Mouse (Mus musculus) left cerebral cortex, postnatal 36 days (tissue): Measurements from ENCODE around the gene Gm20532. TPM values are rescaled to one million over a fixed set of nuclear protein-coding genes. Genes with fewer than 3 reads are reported as not detected.

Experiments used
- DNase-seq, 2 experiments: peaks; one replicate each; pipeline ENCODE4 v3.0.0; 2021 to 2022; ENCODE audit warnings: low spot score in 2 of 2, mixed read lengths in 1 of 2
- intact Hi-C: fragments of 180-260 bp; cut with DNase I; formaldehyde crosslinking; loops from one replicate; pipeline ENCODE4 v1.15.1; 2025
- total RNA-seq, 2 experiments: library from RNA; stranded (reverse); gene quantifications; 2 replicates each; pipeline ENCODE4 v1.2.3; 2021

Gene Gm20532
- not detected for total RNA-seq

DNA sequence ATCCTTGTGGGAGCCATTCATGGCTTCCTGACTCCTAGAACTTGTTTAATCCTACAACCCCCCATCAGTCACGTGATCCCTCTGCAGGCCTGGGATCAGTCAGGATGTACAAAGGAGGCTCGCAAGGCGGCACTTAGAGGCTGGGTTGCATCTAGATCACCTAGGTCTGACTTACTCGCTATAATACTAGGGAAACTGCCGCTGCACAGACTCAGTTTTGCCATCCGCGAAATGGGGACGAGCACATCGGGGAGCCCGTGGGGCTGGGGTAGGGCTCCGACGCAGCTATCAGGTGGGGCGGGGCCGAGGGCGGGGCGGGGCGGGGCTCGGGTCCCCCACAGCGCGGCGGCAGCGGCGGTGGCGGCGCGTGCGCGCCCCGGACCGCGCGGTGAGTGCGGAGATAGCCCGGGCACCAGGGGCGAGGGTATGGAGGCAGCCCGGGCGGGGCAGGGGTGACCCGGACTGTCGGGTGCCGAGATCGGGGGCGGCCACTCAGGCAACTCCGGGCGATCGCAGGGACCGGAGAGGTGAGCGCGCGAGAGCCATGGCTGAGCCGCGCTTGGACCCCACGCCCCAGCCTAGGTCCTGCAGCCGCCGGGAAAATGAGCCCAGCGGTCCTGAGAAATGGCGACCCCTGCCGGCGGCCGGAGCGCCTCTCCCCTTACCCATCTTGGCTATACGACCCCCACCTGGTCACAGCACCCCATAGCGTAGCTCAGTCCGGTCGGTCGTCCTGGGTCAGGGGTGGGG lies at the start of gene Gm20532:
Gm20532 (plus strand) TSS at position 346 of the 750 bp plus-strand sequence.
- DNase-seq, result peak; percentile 71 to 73
- intact Hi-C loops, result no loop called here

DNA sequence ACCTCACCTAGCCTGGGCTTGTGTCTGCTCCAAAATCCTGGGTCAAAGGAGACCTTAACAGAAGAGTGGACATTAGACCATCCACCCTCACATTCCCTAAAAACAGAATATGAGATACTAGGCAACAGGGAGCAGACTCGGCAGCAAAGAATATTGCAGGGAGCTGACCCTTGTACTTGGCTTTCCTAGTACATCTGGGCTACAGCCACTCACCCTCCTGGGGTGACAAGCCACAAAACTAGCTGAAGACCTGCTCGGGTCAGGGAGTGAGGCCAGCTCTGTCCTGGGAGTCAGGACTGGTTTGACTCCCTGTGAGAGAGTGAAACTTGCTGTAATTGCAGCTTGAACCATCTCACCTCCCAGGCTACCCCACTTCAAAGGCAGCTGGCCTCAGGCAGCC lies 46.9 kb upstream of the Gm20532 start:
- intact Hi-C loops, result no loop called here
- no peak for DNase-seq

GRCm38 (mm10) chr2:26540721-26541120 lies 45.7 kb upstream of the Gm20532 start:
- intact Hi-C loops, result no loop called here
- no peak for DNase-seq

- DNase-seq, result no peak
- intact Hi-C loops, result no loop called here
Observed at GRCm38 (mm10) chr2:26541258-26541910, 45.1 kb upstream of the Gm20532 start.

DNA sequence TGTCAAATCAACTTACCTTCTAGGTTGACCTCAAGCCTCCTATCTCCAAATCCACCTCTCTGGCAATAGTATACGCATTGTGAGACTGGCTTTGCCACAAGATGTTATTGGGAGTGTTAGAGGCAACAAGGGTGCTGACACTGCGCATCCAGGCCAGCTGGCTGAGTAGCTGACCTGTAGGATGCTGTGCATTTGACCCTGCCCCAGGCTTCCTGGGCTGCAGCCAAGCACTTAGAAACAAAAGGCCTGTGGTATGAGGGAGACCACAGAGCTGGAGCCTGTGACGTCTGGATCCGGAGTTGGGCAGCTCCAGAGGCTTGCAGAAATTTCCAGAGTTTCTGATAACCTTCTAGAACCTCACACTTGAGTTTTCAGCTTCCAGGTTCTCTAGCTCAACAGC lies 43.3 kb upstream of the Gm20532 start:
- no peak for DNase-seq
- intact Hi-C loops, result no loop called here

DNA sequence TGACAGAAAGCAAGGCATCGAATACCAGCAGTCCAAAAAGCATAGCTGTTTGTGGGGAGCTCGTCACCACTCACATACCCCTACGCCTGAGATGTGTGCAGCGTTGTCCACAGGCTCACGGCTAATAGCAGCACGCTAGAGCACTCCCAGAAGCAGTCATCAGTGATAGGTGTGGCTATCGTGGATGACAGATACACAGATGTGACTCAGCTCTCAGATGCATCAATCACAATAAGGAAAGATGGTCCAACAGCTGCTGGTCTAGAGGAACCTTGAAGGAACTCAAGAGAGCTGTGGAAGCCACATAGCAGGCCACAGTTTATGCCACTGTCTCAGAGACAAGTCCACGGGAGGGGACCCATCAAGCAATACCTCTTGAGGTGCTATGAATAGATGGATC lies 42.7 kb upstream of the Gm20532 start:
- intact Hi-C loops, result no loop called here

GRCm38 (mm10) chr2:26544265-26544664 lies 42.2 kb upstream of the Gm20532 start:
- intact Hi-C loops, result no loop called here
- no peak for DNase-seq

More for the DNA sequence above, 42.7 kb upstream of the Gm20532 start:
- no peak for DNase-seq

DNA sequence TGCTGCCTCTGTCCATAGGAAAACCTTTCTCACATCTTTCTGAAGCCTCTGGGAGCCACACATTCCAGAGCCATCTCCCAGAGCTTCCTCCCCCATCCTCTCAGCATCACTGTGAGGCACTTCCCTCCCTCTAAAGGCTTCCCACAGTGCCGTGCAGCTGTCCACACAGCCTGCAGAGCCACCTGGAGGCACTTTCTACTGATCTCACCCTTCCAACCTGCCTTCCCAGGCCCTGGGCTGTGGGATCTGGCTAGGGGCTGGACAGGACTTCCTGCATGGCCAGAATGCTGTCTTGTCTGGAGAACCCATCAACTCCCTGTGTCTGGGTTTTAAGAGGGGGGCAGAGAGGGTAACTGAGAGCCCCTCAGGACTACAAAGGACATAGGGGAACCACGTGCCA lies 39.0 kb upstream of the Gm20532 start:
- DNase-seq, result peak in 1 of 2 experiments; percentile 32
- intact Hi-C loops, result no loop called here

GRCm38 (mm10) chr2:26549801-26550200 lies 36.6 kb upstream of the Gm20532 start:
- intact Hi-C loops, result no loop called here
- no peak for DNase-seq

DNA sequence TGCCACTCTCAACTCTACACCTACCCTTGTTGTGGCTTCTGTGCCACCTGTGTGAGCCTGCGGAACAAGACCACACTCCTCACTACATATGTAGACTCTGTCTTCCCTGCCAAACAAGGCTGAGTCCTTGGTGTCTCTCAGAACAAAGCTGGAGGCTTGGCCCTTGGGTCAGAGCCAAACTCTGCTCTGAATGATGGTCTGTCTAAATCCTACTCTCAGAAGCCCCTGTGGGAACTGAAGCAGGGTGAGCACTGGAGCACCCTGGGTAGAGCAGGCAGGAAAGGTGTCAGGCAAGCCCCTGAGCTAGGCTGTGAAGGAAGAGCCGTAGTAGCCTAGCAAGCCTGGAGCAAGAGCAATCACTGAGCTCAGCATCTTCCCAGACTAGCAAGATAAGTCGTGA lies 36.2 kb upstream of the Gm20532 start:
- intact Hi-C loops, result no loop called here
- no peak for DNase-seq

- no peak for DNase-seq
- intact Hi-C loops, result no loop called here
Observed at GRCm38 (mm10) chr2:26550777-26551176, 35.7 kb upstream of the Gm20532 start.

- intact Hi-C loops, result no loop called here
Observed at GRCm38 (mm10) chr2:26551446-26551845, 35.0 kb upstream of the Gm20532 start.

GRCm38 (mm10) chr2:26552066-26552465 lies 34.4 kb upstream of the Gm20532 start:
- no peak for DNase-seq
- intact Hi-C loops, result no loop called here

More at GRCm38 (mm10) chr2:26551446-26551845, 35.0 kb upstream of the Gm20532 start:
- no peak for DNase-seq

DNA sequence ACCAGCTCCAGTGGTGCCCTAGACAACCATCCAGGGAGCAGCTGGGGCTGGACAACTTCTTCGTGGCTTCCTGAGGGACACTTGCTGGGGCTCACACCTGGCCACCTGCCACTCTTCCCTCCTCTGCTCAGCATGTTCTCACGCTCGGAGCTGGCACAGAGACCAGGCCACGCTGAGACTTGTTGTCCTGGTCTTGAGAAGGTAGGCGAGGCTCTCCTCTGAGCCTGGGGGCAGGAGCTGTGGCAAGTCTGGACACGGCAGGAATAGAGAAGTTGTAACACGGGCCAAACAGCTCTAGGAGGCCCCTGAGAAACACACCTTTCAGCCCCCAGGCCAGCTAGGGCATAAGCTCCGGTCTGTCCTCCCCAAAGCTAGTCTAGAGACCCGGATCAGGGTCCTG lies 32.5 kb upstream of the Gm20532 start:
- intact Hi-C loops, result no loop called here
- DNase-seq, result no peak

DNA sequence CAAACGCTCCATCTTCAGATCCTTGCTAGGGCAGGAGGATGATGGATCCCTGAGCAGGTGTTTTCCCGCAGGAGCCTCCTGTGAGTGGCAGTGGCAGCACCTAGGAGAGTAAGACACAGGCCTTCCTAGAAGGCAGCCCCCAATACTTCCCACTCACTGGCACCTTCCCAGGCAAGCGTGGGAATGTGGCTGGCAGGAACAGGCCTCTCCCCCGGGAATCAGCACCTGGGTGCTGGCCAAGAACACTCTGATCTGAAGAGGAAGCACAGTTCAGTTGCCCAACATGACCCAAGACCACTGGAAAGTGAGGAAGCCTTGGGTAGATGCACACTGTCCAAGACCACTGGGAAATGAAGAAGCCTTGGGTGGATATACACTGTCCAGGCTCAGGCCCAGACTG lies 31.4 kb upstream of the Gm20532 start:
- peak; percentile 63 to 72 for DNase-seq
- intact Hi-C loops, result no loop called here

DNA sequence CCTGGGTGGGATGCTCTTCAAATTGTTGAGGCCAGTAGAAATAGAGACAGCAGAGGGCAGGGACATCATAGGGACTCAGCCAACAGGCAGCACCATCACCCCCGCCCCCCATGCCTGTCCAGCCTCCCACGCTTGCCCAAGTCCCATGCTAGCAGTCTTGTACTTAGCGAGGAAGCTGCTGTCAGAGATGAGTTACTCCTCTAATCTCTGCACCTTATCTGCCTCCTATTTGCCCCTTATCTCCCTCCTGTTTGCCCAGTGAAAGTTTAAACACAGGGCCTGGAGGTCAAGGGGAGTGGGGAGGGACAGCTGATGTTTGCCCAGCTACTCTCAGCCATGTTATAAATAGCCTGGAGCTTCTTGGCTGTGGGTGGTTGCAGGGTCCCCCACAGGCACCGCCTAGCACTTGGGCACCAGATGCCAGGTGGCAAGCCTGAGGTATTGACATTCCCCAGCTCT lies 29.9 kb upstream of the Gm20532 start:
- intact Hi-C loops, result no loop called here
- no peak for DNase-seq

DNA sequence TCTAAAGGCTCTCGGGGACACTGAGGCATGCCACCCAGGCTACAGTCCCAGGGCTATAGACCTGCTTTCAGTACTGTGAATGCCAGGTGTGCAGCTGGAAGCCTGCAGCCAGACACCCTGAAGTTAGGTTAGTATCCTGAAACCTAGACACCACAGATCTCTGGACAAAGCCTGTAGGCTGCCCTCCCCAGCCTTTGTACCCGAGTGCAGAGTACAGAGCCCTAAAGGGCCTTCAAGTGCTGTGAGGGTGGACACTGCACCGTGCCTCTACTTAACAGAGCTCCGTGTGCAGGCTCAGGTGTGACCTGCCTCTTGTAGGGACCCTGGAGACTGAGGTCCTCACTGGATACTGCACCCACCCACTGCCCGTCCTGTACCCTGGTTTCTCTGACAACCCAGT lies 25.9 kb upstream of the Gm20532 start:
- intact Hi-C loops, result loop anchor here (10.0 kb wide), 1 partner anchor 236 kb away; no protein-coding TSS in a partner anchor
- DNase-seq, result no peak

DNA sequence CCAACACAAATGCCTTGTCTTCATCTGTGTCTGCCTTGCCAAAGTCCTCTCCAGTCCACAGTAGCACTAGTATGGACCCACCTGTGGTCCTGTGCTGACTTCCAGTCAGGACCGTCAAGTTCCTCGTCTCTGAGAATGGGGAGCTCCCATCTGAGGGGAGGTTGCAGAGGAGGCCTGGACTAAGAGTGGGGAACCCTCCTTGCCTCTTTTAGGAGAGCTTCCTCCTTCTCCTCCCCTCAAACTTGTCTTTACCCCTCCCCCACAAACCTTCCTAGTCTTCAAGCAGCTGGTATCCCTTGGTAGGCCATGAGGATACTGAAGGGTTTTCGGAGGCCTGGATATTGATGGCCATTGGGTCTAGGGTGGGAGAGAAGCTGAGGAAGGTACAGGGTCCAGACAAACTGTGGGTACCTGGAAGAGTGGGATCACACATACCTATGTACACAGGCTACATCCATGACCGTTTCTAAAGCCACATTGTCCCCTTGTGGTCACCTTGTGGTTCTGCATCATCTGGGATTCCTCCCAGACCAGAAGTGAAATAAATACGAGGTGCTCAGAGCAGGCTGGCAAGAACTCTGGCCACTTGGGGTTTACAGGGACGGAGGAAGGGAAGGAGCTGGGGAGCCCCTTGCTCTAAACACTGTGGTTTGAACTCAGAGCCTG lies 25.0 kb upstream of the Gm20532 start:
- peak in 1 of 2 experiments; percentile 35 for DNase-seq
- intact Hi-C loops, result loop anchor here (1.0 to 10.0 kb wide), 2 partner anchors 112 to 237 kb away; no protein-coding TSS in a partner anchor

DNA sequence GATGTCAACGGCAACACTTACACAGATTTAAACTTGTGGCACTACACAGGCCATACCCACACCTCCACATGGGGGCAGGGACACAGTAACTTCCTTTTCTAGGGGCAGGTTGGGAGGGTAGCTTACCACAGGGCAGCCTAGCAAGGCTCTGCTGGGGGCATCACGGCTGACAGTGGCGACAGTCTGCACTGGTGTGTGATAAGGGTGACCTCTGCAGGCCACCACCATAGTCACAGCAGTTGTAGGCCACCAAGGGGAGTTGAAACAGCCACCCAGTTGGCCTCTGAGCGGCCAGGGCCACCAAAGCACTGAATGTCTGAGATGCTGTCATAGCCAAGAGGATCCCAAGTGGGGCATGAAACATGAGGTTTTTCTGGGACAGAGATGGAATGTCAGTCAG lies 20.2 kb upstream of the Gm20532 start:
- intact Hi-C loops, result loop anchor here (2.0 to 10.0 kb wide), 2 partner anchors 119 to 241 kb away; no protein-coding TSS in a partner anchor

GRCm38 (mm10) chr2:26570034-26570433 lies 16.4 kb upstream of the Gm20532 start:
- DNase-seq, result no peak
- intact Hi-C loops, result no loop called here

More for the DNA sequence above, 20.2 kb upstream of the Gm20532 start:
- no peak for DNase-seq
